ENCODE assay signal across 9 mouse cellular contexts in the genomic region with DNA sequence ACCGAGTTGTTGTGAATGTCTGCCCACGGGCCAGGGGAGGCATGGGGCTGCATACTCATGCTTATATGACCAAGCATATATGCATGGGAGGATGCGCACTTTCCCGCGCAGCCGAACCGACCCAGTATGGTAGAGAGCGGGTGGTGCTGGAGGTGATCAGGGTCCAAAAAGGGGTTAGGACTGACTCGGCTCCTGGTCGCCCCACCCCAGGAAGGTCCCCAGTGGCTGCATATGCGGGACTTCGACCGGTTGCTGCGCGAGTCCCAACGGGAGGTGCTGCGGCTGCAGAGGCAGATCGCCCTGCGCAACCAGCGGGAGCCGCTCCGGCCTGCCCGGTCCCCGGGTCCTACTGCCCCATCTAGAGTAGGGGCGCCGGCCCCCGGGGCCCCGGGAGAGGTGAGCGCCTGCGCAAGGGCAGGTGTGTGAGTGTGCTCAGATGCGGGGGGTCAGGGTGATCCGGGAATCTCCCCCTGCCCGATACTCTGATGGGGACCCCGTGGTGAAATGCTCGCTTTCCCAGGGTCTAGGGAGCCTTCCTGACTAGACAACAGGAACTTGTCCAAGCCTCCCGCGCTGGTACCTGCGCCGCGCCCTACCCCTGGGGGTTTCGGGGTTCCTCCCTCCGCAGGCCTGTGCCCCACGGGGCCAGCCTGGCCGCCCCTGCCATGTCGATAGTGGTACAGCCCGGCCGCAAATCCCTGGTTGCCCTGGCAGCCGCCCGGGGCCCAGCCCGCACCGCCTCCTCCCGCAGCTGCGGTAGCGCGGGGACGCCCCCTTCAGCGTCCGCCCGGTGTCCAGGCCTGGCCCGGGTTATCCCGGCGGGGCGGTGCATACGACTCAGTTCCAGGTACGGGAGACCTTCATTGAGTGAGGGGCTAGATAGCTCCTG. TPM values are rescaled to one million over a fixed set of nuclear protein-coding genes. Genes with fewer than 3 reads are reported as not detected.
DNase-seq lines count a peak whose midpoint lies in the region; ATAC-seq and TF ChIP-seq lines count a peak whose summit lies in the region.
"Had no signal": no experiment of that assay in that cellular context is flagged by ENCODE, and none has a peak within 500 bp of the region (broad histone marks: within the 10 kb centered on the region; RNA-seq: fewer than 3 reads in every experiment).

No protein-coding gene starts in this region.

- H3K4me2 ChIP-seq in lung, embryonic 14.5 days = peak overlapping the region; percentile 93
- H3K4me2 ChIP-seq in forebrain, embryonic 11.5 days (ENCODE audit: low read depth, low read length, severe bottlenecking) = peak overlapping the region; percentile 100
- peak overlapping the region; percentile 69 for H3K4me2 ChIP-seq in lung, embryonic 16.5 days (ENCODE audit: low read depth, low read length)

- H3K9me3 ChIP-seq in lung, embryonic 14.5 days (ENCODE audit: low read depth, low read length) = no peaks in the 10 kb centered on the region
- H3K9me3 ChIP-seq in forebrain, embryonic 11.5 days (ENCODE audit: control insufficient read depth, low read length) = no peaks in the 10 kb centered on the region
- H3K9me3 ChIP-seq in lung, embryonic 16.5 days (ENCODE audit: control insufficient read depth, low read length) = no peaks in the 10 kb centered on the region

- DNase-seq in lung, embryonic 14.5 days = peak; percentile 27
- DNase-seq in lung, postnatal 25 days (ENCODE audit: low spot score) = no peak
- DNase-seq in forebrain, embryonic 11.5 days (ENCODE audit: low spot score) = peak; percentile 83
- peak; percentile 39 for DNase-seq in kidney, postnatal 10 days
- peak; percentile 67 for DNase-seq in right cerebral cortex, postnatal 14 days
- no peak for DNase-seq in gastrocnemius, adult 18-20 months (ENCODE audit: low spot score)

- peak overlapping the region; percentile 53 for H3K9ac ChIP-seq in lung, embryonic 14.5 days
- peak overlapping the region; percentile 73 for H3K9ac ChIP-seq in forebrain, embryonic 11.5 days (ENCODE audit: low read length)
- peak overlapping the region; percentile 67 for H3K9ac ChIP-seq in lung, embryonic 16.5 days (ENCODE audit: low read length)

- under 1% methylated on average over 65 of the region's 65 CpGs for WGBS in lung, embryonic 14.5 days
- 1% methylated on average over 61 of the region's 65 CpGs for WGBS in forebrain, embryonic 11.5 days
- WGBS in lung, embryonic 16.5 days = under 1% methylated on average over 65 of the region's 65 CpGs

- TF ChIP-seq CTCF in lung, embryonic 14.5 days (IDR thresholded peaks at IDR 0.05; ENCODE audit: low read depth) = no peak

- 0 out of 2 replicates have a peak, but pooled peaks cover 4% of the 10 kb centered on the region for H3K4me1 ChIP-seq in lung, embryonic 14.5 days (ENCODE audit: insufficient read depth)
- peaks cover 21% of the 10 kb centered on the region for H3K4me1 ChIP-seq in forebrain, embryonic 11.5 days (replicated peaks; ENCODE audit: control insufficient read depth, insufficient read depth, low read length)
- peaks cover 5% of the 10 kb centered on the region for H3K4me1 ChIP-seq in lung, embryonic 16.5 days (replicated peaks; ENCODE audit: control insufficient read depth, insufficient read depth, low read length)

- no peak overlapping the region for H3K27ac ChIP-seq in lung, embryonic 14.5 days (ENCODE audit: low read depth)
- H3K27ac ChIP-seq in forebrain, embryonic 11.5 days (ENCODE audit: low read depth, low read length) = peak overlapping the region; percentile 41
- no peak overlapping the region for H3K27ac ChIP-seq in lung, embryonic 16.5 days (ENCODE audit: low read length)
- H3K27ac ChIP-seq: macrophage had no signal

- peak; percentile 55 for ATAC-seq in lung, embryonic 14.5 days (ENCODE audit: insufficient read depth)
- peak; percentile 28; the same call in 1 of the 2 replicates for ATAC-seq in cerebellum, adult (ENCODE audit: insufficient number of reproducible peaks, low FRiP score, low TSS enrichment)
- ATAC-seq in forebrain, embryonic 11.5 days (replicated peaks; ENCODE audit: low FRiP score) = peak; percentile 55
- ATAC-seq in lung, embryonic 16.5 days (ENCODE audit: low read depth) = peak; percentile 60

- H3K36me3 ChIP-seq in lung, embryonic 14.5 days (ENCODE audit: insufficient read depth) = no peaks in the 10 kb centered on the region
- H3K36me3 ChIP-seq in forebrain, embryonic 11.5 days (ENCODE audit: control insufficient read depth, insufficient read depth, low read length) = no peaks in the 10 kb centered on the region
- H3K36me3 ChIP-seq in lung, embryonic 16.5 days (ENCODE audit: control insufficient read depth, insufficient read depth, low read length) = no peaks in the 10 kb centered on the region

- peak overlapping the region; percentile 49 for H3K4me3 ChIP-seq in lung, embryonic 14.5 days (ENCODE audit: low read depth, low read length)
- H3K4me3 ChIP-seq in forebrain, embryonic 11.5 days (ENCODE audit: low read depth, low read length) = peak overlapping the region; percentile 59
- H3K4me3 ChIP-seq in lung, embryonic 16.5 days (ENCODE audit: low read length) = peak overlapping the region; percentile 46

- H3K27me3 ChIP-seq in lung, embryonic 14.5 days (ENCODE audit: insufficient read depth, low read length) = peaks cover 76% of the 10 kb centered on the region
- H3K27me3 ChIP-seq in forebrain, embryonic 11.5 days (ENCODE audit: control insufficient read depth, insufficient read depth, low read length) = peaks cover 47% of the 10 kb centered on the region
- peaks cover 66% of the 10 kb centered on the region for H3K27me3 ChIP-seq in lung, embryonic 16.5 days (ENCODE audit: control insufficient read depth, insufficient read depth, low read depth, low read length)

RNA-seq across cellular contexts. Expression of gene Tspoap1, which starts 3.9 kb away (rescaled TPM):
- 1.5 and 2.5 TPM in 2 replicates for polyA plus RNA-seq in lung, embryonic 14.5 days (2014; fragmentation: Nextera tagmentation; extraction: Ambion mirVana)
- polyA plus RNA-seq in forebrain, embryonic 11.5 days (2014; fragmentation: Nextera tagmentation; extraction: Ambion mirVana) = 18.8 and 19.9 TPM in 2 replicates
- polyA plus RNA-seq in lung, embryonic 16.5 days (2015; fragmentation: Nextera tagmentation; extraction: Ambion mirVana) = 1.6 and 2.3 TPM in 2 replicates
- total RNA-seq in gastrocnemius, adult 18-20 months (2021) = not detected

RNA-seq across cellular contexts. Expression of gene Supt4a, which starts 26.9 kb away (rescaled TPM):
- 145 and 146 TPM in 2 replicates for polyA plus RNA-seq in lung, embryonic 14.5 days (2014; fragmentation: Nextera tagmentation; extraction: Ambion mirVana)
- 132 and 133 TPM in 2 replicates for polyA plus RNA-seq in forebrain, embryonic 11.5 days (2014; fragmentation: Nextera tagmentation; extraction: Ambion mirVana)
- polyA plus RNA-seq in lung, embryonic 16.5 days (2015; fragmentation: Nextera tagmentation; extraction: Ambion mirVana) = 143 and 167 TPM in 2 replicates
- total RNA-seq in gastrocnemius, adult 18-20 months (2021) = 10 to 100 TPM; 33.5 to 36.3 TPM

RNA-seq across cellular contexts. Expression of gene Mpo, which starts 29.1 kb away (rescaled TPM):
- polyA plus RNA-seq in lung, embryonic 14.5 days (2014; fragmentation: Nextera tagmentation; extraction: Ambion mirVana) = 0.37 and 0.89 TPM in 2 replicates
- polyA plus RNA-seq in forebrain, embryonic 11.5 days (2014; fragmentation: Nextera tagmentation; extraction: Ambion mirVana) = 3.6 and 3.9 TPM in 2 replicates
- polyA plus RNA-seq in lung, embryonic 16.5 days (2015; fragmentation: Nextera tagmentation; extraction: Ambion mirVana) = 0.64 and 3.4 TPM in 2 replicates
- total RNA-seq in gastrocnemius, adult 18-20 months (2021) = not detected

Comparison
In these comparisons a context has a peak if more than half of its experiments do, and no peak if none do; other contexts are left out.
1. DNase-seq: peak in lung, embryonic 14.5 days (single experiment), forebrain, embryonic 11.5 days (single experiment), kidney, postnatal 10 days (single experiment) and right cerebral cortex, postnatal 14 days (single experiment); none in lung, postnatal 25 days (single experiment) and gastrocnemius, adult 18-20 months (single experiment).
2. Peak in every context shown above with its lines, with median percentiles within 50 percentile points of each other: ATAC-seq, H3K4me2 ChIP-seq, H3K4me3 ChIP-seq and H3K9ac ChIP-seq.